Mouse (Mus musculus): ENCODE data around the gene Pigk. TPM values are rescaled to one million over a fixed set of nuclear protein-coding genes. Genes with fewer than 3 reads are reported as not detected.

Gene Pigk
- polyA plus RNA-seq, 1 experiment from 2014 or later, result 33.7 TPM

DNA sequence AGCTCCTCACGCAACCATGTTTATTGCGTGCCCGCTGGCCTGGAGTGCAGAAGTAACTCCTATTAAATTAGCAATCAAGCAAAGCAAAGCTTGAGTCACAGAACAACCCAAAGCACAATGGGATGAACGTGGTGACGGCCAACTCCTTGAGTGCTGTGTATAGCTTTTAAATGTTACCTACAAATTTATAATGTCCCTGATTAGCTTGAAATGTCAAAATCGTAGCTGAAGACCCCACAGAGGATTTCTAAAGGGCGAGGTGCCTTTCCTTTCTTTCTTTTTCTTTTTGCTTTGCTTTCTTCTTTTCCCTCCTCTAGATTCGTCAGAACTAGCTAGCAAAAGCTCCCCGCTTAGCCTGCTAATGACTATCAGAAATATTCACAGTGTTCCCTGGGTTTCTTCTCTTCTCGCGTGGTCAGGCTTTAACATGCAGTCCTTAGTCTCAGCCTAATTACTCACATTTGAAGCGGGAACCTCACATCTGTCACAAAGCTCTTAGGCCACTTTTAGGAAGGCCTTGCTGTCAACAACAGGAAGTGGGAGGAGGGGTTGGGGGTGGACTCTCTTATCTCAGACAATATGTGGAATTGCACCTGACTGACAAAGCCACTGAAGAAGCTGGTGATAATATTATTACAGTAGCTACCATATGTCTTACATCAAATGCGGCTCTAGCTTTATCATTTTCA, 214.5 kb downstream of the Pigk start:
- no peaks in the 10 kb centered on the region for H3K4me1 ChIP-seq (replicated peaks; ENCODE audit: control insufficient read depth, insufficient read depth, low read length)
- TF ChIP-seq CTCF (IDR thresholded peaks at IDR 0.05; ENCODE audit: low read depth), result no peak
- no peaks in the 10 kb centered on the region for H3K36me3 ChIP-seq (ENCODE audit: control insufficient read depth, insufficient read depth)
- no peak for ATAC-seq
- no peak overlapping the region for H3K27ac ChIP-seq (ENCODE audit: low read depth, low read length)
- no peaks in the 10 kb centered on the region for H3K9me3 ChIP-seq (ENCODE audit: control insufficient read depth)
- no peak overlapping the region for H3K4me2 ChIP-seq (replicated peaks; ENCODE audit: low read depth)
- no peaks in the 10 kb centered on the region for H3K27me3 ChIP-seq (replicated peaks; ENCODE audit: control insufficient read depth, insufficient read depth, low read length)
- H3K9ac ChIP-seq (ENCODE audit: low read depth, low read length), result no peak overlapping the region
- WGBS, result 72% methylated on average over 13 of the region's 13 CpGs
- no peak overlapping the region for H3K4me3 ChIP-seq (ENCODE audit: low read depth, low read length)

DNA sequence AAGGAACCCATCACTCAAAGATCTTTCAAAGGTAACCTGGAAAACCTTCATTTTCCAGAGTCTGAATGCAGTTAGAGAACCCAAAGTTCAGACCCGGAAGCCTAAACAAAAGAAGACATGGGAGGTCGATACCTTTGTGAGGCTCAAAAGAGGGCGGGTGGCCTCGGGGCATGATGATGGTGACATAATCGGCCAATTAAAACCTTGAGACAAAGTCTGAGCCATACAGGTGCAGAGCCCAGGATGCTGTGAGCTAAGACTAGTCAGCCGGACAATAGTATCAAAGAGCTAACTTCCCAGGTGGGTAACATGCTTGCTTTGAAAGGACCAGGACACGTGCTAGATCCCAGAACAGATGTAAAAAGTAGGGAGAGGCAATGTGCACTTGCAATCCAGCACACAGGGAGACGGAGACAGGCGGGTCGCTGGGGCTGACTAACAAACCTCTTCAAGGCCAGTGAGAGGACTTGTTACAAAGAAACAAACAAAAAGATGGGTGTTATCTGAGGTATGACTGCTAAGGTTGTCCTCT, 215.4 kb downstream of the Pigk start:
- Histone ChIP-seq H3K9me3 (ENCODE audit: control insufficient read depth) (no peaks in the 10 kb centered on the region), H3K36me3 (ENCODE audit: control insufficient read depth, insufficient read depth) (no peaks in the 10 kb centered on the region), H3K9ac (ENCODE audit: low read depth, low read length) (no peak overlapping the region), H3K4me3 (ENCODE audit: low read depth, low read length) (no peak overlapping the region), H3K4me2 (replicated peaks; ENCODE audit: low read depth) (no peak overlapping the region), H3K4me1 (replicated peaks; ENCODE audit: control insufficient read depth, insufficient read depth, low read length) (no peaks in the 10 kb centered on the region), H3K27me3 (replicated peaks; ENCODE audit: control insufficient read depth, insufficient read depth, low read length) (no peaks in the 10 kb centered on the region), H3K27ac (ENCODE audit: low read depth, low read length) (no peak overlapping the region)
- no peak for TF ChIP-seq CTCF (IDR thresholded peaks at IDR 0.05; ENCODE audit: low read depth)
- no peak for ATAC-seq
- WGBS, result 71% methylated on average over 10 of the region's 10 CpGs

DNA sequence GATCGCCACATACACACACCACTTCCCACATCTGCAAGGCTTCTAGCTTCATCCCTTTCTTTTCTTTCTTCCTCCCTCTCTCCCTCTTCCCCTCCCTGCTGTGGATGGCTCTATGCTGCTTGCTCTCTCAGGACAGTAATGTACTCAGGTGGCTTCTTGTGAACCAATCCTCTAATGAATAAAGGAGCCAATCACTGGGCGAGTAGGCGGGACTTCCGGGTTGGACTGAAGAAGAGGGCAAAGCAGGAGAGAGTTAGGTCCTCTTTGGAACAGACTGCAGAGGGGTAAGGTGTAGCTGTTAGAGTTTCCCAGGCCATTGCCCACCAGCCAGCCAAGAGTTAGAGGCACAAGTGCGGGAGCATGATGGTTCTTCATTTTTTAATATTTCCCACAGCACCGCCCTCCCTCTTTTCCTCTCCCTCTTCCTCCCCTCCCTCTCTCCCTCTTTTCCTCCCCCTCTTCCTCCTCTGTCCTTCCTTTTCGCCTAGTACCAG, 215.9 kb downstream of the Pigk start:
- 81% methylated on average over 7 of the region's 7 CpGs for WGBS
- Histone ChIP-seq H3K4me3 (ENCODE audit: low read depth, low read length) (no peak overlapping the region), H3K4me2 (replicated peaks; ENCODE audit: low read depth) (no peak overlapping the region), H3K27ac (ENCODE audit: low read depth, low read length) (no peak overlapping the region), H3K4me1 (replicated peaks; ENCODE audit: control insufficient read depth, insufficient read depth, low read length) (no peaks in the 10 kb centered on the region), H3K27me3 (replicated peaks; ENCODE audit: control insufficient read depth, insufficient read depth, low read length) (no peaks in the 10 kb centered on the region), H3K36me3 (ENCODE audit: control insufficient read depth, insufficient read depth) (no peaks in the 10 kb centered on the region), H3K9me3 (ENCODE audit: control insufficient read depth) (no peaks in the 10 kb centered on the region), H3K9ac (ENCODE audit: low read depth, low read length) (no peak overlapping the region)
- TF ChIP-seq CTCF (IDR thresholded peaks at IDR 0.05; ENCODE audit: low read depth), result no peak
- no peak for ATAC-seq

DNA sequence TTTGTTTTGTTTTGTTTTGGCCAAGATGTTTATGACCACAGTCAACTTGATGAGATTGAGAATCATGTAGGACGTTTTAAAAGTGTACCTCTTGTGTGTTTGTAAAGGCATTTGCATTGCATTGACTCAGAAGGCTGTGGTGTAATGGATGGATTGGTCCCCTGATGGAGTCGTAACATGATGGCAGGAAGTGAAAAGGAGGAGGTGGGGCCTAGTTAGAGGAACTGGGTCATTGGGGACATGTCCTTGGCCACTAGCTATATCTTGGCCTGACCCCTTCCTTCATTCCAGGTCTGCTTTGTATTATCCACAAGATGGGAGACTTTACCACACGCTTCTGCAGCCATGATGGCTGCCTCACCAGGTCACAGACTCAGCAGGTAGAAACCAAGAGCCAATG, 217.5 kb downstream of the Pigk start:
- no peak overlapping the region for H3K9ac ChIP-seq (ENCODE audit: low read depth, low read length)
- H3K27ac ChIP-seq (ENCODE audit: low read depth, low read length), result no peak overlapping the region
- H3K9me3 ChIP-seq (ENCODE audit: control insufficient read depth), result no peaks in the 10 kb centered on the region
- no peak overlapping the region for H3K4me3 ChIP-seq (ENCODE audit: low read depth, low read length)
- H3K27me3 ChIP-seq (replicated peaks; ENCODE audit: control insufficient read depth, insufficient read depth, low read length), result no peaks in the 10 kb centered on the region
- H3K4me1 ChIP-seq (replicated peaks; ENCODE audit: control insufficient read depth, insufficient read depth, low read length), result no peaks in the 10 kb centered on the region
- no peak for TF ChIP-seq CTCF (IDR thresholded peaks at IDR 0.05; ENCODE audit: low read depth)
- 89% methylated on average over 3 of the region's 3 CpGs for WGBS
- H3K4me2 ChIP-seq (replicated peaks; ENCODE audit: low read depth), result no peak overlapping the region
- ATAC-seq, result no peak
- H3K36me3 ChIP-seq (ENCODE audit: control insufficient read depth, insufficient read depth), result no peaks in the 10 kb centered on the region

DNA sequence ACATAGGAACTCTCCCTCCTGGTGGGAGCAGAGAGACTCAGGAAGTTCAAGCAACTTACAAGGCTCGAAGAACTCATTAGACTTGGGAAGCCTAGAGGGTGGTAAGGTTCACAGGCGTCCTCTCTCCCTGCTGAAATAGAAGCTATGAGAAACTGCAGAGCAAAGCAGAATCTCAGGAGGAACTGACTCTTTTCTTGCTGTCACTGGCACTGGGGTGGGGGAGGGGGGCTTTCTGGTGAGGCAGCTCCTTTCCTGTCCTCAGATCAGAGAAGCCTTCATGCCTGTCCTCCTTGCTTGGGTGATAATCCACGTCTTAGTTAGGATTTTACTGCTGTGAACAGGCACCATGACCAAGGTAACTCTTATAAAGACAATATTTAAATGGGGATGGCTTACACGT, 218.2 kb downstream of the Pigk start:
- H3K36me3 ChIP-seq (ENCODE audit: control insufficient read depth, insufficient read depth), result no peaks in the 10 kb centered on the region
- 74% methylated on average over 4 of the region's 4 CpGs for WGBS
- H3K4me3 ChIP-seq (ENCODE audit: low read depth, low read length), result no peak overlapping the region
- TF ChIP-seq CTCF (IDR thresholded peaks at IDR 0.05; ENCODE audit: low read depth), result no peak
- no peaks in the 10 kb centered on the region for H3K4me1 ChIP-seq (replicated peaks; ENCODE audit: control insufficient read depth, insufficient read depth, low read length)
- H3K4me2 ChIP-seq (replicated peaks; ENCODE audit: low read depth), result no peak overlapping the region
- H3K9ac ChIP-seq (ENCODE audit: low read depth, low read length), result no peak overlapping the region
- no peak for ATAC-seq
- no peaks in the 10 kb centered on the region for H3K9me3 ChIP-seq (ENCODE audit: control insufficient read depth)
- no peak overlapping the region for H3K27ac ChIP-seq (ENCODE audit: low read depth, low read length)
- no peaks in the 10 kb centered on the region for H3K27me3 ChIP-seq (replicated peaks; ENCODE audit: control insufficient read depth, insufficient read depth, low read length)

DNA sequence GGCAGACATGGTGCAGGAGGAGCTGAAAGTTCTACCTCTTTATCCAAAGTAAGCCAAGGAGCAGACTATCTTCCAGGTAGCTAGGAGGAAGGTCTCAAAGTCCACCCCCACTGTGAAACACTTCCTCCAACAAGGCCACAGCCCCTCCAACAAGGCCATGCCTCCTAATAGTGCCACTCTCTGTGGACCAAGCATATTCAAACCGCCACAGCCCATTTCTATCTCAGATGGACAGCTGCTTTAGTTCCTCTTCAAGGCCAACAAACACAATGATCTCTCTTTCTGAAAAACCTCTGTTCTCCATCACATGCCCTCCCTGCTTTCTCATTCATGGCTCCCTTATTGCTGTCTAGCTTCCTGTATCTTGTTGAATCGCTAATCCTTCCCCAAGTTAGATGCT, 218.6 kb downstream of the Pigk start:
- 87% methylated on average over 2 of the region's 2 CpGs for WGBS

More for the DNA sequence above, 218.6 kb downstream of the Pigk start:
- Histone ChIP-seq H3K4me3 (ENCODE audit: low read depth, low read length) (no peak overlapping the region), H3K4me2 (replicated peaks; ENCODE audit: low read depth) (no peak overlapping the region), H3K9ac (ENCODE audit: low read depth, low read length) (no peak overlapping the region), H3K9me3 (ENCODE audit: control insufficient read depth) (no peaks in the 10 kb centered on the region), H3K36me3 (ENCODE audit: control insufficient read depth, insufficient read depth) (no peaks in the 10 kb centered on the region), H3K4me1 (replicated peaks; ENCODE audit: control insufficient read depth, insufficient read depth, low read length) (no peaks in the 10 kb centered on the region), H3K27ac (ENCODE audit: low read depth, low read length) (no peak overlapping the region), H3K27me3 (replicated peaks; ENCODE audit: control insufficient read depth, insufficient read depth, low read length) (no peaks in the 10 kb centered on the region)
- no peak for TF ChIP-seq CTCF (IDR thresholded peaks at IDR 0.05; ENCODE audit: low read depth)
- ATAC-seq, result no peak

Measured in intestine, postnatal 0 days (tissue).